Mouse (Mus musculus) thymus, adult 2 months (tissue): ENCODE measurements around the gene Kndc1.

Experiments
- CTCF ChIP-seq: fragments of 200-500 bp; IDR thresholded peaks from 2 replicates; pipeline ENCODE4 v1.5.1; 2012; ENCODE audit warnings: mild to moderate bottlenecking, control low read depth, low read length, moderate library complexity, borderline replicate concordance; ENCODE audit not compliant: control insufficient read depth, poor library complexity, insufficient read depth; ENCODE audit errors: extremely low read depth
- POLR2A ChIP-seq: fragments of 200-500 bp; IDR thresholded peaks from 2 replicates; pipeline ENCODE4 v1.6.1; 2012; ENCODE audit warnings: mild to moderate bottlenecking, low read length, control low read depth, moderate library complexity; ENCODE audit not compliant: control insufficient read depth, poor library complexity, insufficient read depth; ENCODE audit errors: extremely low read depth

DNA sequence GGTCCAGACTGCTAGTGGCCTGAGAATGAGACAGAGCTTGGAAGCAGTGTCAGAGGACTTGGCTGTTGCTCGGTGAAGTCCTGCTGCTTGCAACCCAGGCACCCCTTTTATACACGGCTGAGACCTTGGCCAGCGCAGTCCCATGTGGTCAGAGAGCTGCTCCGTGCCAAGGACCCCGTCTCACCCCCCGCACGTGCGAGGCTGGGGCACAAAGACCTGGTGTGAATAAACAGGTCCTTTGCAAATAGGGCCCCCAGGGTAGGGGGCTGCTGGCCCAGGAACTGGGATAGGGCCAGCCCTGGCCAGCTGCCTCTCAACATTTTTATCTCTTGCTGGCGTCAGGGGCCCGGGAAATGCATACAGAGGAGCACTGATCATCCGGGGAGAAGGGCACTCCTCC lies 63.5 kb downstream of the Kndc1 start:
- TF ChIP-seq CTCF (no peak), POLR2A (no peak)
